Mouse (Mus musculus) hindbrain, embryonic 16.5 days (tissue): Measurements from ENCODE around the gene Iqcc. TPM values are rescaled to one million over a fixed set of nuclear protein-coding genes. Genes with fewer than 3 reads are reported as not detected.

Experiments used
- ATAC-seq: fragments of 200-750 bp; cut with Nextera tagmentation; 2 replicates; pipeline ENCODE4 v1.8.0; 2017; ENCODE audit warnings: moderate TSS enrichment, moderate library complexity
- H3K27ac ChIP-seq: fragments of 300-500 bp; sonication (generic); 2 replicates; pipeline ENCODE4 v1.5.1; 2014; ENCODE audit warnings: low read depth, mild to moderate bottlenecking, control low read depth, low read length, moderate library complexity
- H3K27me3 ChIP-seq: fragments of 300-500 bp; sonication (generic); replicated peaks from 2 replicates; pipeline ENCODE4 v1.6.1; 2014; ENCODE audit warnings: low read length; ENCODE audit not compliant: control insufficient read depth, insufficient read depth
- H3K36me3 ChIP-seq: fragments of 300-500 bp; sonication (generic); 2 replicates; pipeline ENCODE4 v1.6.1; 2014; ENCODE audit warnings: mild to moderate bottlenecking, low read length, moderate library complexity, mixed read lengths; ENCODE audit not compliant: control insufficient read depth, insufficient read depth
- H3K4me1 ChIP-seq: fragments of 300-500 bp; sonication (generic); 2 replicates; pipeline ENCODE4 v1.6.1; 2014; ENCODE audit warnings: low read depth, low read length; ENCODE audit not compliant: control insufficient read depth, insufficient read depth
- H3K4me2 ChIP-seq: fragments of 300-500 bp; sonication (generic); 2 replicates; pipeline ENCODE4 v1.6.1; 2014; ENCODE audit warnings: mild to moderate bottlenecking, low read length, control low read depth, moderate library complexity
- H3K4me3 ChIP-seq: fragments of 300-500 bp; sonication (generic); 2 replicates; pipeline ENCODE4 v1.5.1; 2014; ENCODE audit warnings: mild to moderate bottlenecking, low read length, control low read depth, moderate library complexity
- H3K9ac ChIP-seq: fragments of 300-500 bp; sonication (generic); 2 replicates; pipeline ENCODE4 v1.6.1; 2014; ENCODE audit warnings: low read depth, mild to moderate bottlenecking, control low read depth, low read length, moderate library complexity
- H3K9me3 ChIP-seq: fragments of 300-500 bp; sonication (generic); 2 replicates; pipeline ENCODE4 v1.6.1; 2014; ENCODE audit warnings: mild to moderate bottlenecking, low read length, moderate library complexity; ENCODE audit not compliant: control insufficient read depth
- WGBS: fragments of 180-500 bp; shearing (Covaris S2); extraction: QIAGEN DNeasy Blood & Tissue Kit; methylation state at CpG from one replicate; pipeline ENCODE4 v1.1.7; 2014; 5-methylcytosine and 5-hydroxymethylcytosine counted together
- polyA plus RNA-seq: library from polyadenylated mRNA; unstranded; fragments of >200 nt; fragmentation: Nextera tagmentation; extraction: Ambion mirVana; gene quantifications from 2 replicates; pipeline ENCODE4 v1.2.1, GENCODE M21; 2015

Gene Iqcc
- polyA plus RNA-seq, 1 experiment from 2014 or later: 27.6 TPM

GRCm38 (mm10) chr4:129586943-129587342, 32.0 kb downstream of the Iqcc start:
- no peak overlapping the region for H3K4me3 ChIP-seq
- no peak overlapping the region for H3K9ac ChIP-seq
- no peak for ATAC-seq
- 27% methylated on average over 1 of the region's 1 CpGs for WGBS
- peaks cover 2% of the 10 kb centered on the region; the same call in 1 of the 2 replicates for H3K27me3 ChIP-seq
- no peaks in the 10 kb centered on the region; the same call in 1 of the 2 replicates for H3K4me1 ChIP-seq
- no peak overlapping the region for H3K27ac ChIP-seq
- H3K4me2 ChIP-seq: no peak overlapping the region
- H3K36me3 ChIP-seq: peaks cover 12% of the 10 kb centered on the region
- no peaks in the 10 kb centered on the region for H3K9me3 ChIP-seq

GRCm38 (mm10) chr4:129585773-129586172, 33.1 kb downstream of the Iqcc start:
- Histone ChIP-seq H3K9ac (no peak overlapping the region), H3K4me3 (no peak overlapping the region), H3K4me2 (no peak overlapping the region; the same call in 1 of the 2 replicates), H3K4me1 (no peaks in the 10 kb centered on the region; the same call in 1 of the 2 replicates), H3K36me3 (peaks cover under 1% of the 10 kb centered on the region), H3K27ac (no peak overlapping the region), H3K9me3 (no peaks in the 10 kb centered on the region), H3K27me3 (peaks cover 2% of the 10 kb centered on the region; the same call in 1 of the 2 replicates)
- ATAC-seq: no peak
- WGBS: 87% methylated on average over 9 of the region's 9 CpGs

GRCm38 (mm10) chr4:129584884-129585608, 33.9 kb downstream of the Iqcc start:
- WGBS: 2% methylated on average over 36 of the region's 36 CpGs
- peak; percentile 65; the same call in 1 of the 2 replicates for ATAC-seq

GRCm38 (mm10) chr4:129584370-129584769, 34.5 kb downstream of the Iqcc start:
- no peak overlapping the region for H3K9ac ChIP-seq
- H3K9me3 ChIP-seq: no peaks in the 10 kb centered on the region
- WGBS: 79% methylated on average over 1 of the region's 1 CpGs
- H3K4me2 ChIP-seq: peak overlapping the region; percentile 74; the same call in 1 of the 2 replicates
- peaks cover 2% of the 10 kb centered on the region; the same call in 1 of the 2 replicates for H3K27me3 ChIP-seq
- no peak overlapping the region for H3K4me3 ChIP-seq
- no peak for ATAC-seq
- H3K4me1 ChIP-seq: no peaks in the 10 kb centered on the region; the same call in 1 of the 2 replicates
- H3K27ac ChIP-seq: no peak overlapping the region
- H3K36me3 ChIP-seq: no peaks in the 10 kb centered on the region

More at GRCm38 (mm10) chr4:129584884-129585608, 33.9 kb downstream of the Iqcc start:
- H3K9ac ChIP-seq: peak overlapping the region; percentile 59
- no peaks in the 10 kb centered on the region; the same call in 1 of the 2 replicates for H3K4me1 ChIP-seq
- peaks cover 2% of the 10 kb centered on the region; the same call in 1 of the 2 replicates for H3K27me3 ChIP-seq
- H3K4me2 ChIP-seq: peak overlapping the region; percentile 74
- peak overlapping the region; percentile 45 for H3K4me3 ChIP-seq
- H3K36me3 ChIP-seq: no peaks in the 10 kb centered on the region
- no peaks in the 10 kb centered on the region for H3K9me3 ChIP-seq
- no peak overlapping the region for H3K27ac ChIP-seq

- Histone ChIP-seq H3K27ac (no peak overlapping the region), H3K27me3 (peaks cover 2% of the 10 kb centered on the region; the same call in 1 of the 2 replicates)
- 83% methylated on average over 1 of the region's 1 CpGs for WGBS
Observed at GRCm38 (mm10) chr4:129582251-129582650, 36.6 kb downstream of the Iqcc start.

GRCm38 (mm10) chr4:129580347-129580746, 38.6 kb downstream of the Iqcc start:
- no peak overlapping the region for H3K4me2 ChIP-seq
- no peak overlapping the region for H3K27ac ChIP-seq
- WGBS: 75% methylated on average over 7 of the region's 7 CpGs
- H3K4me1 ChIP-seq: peaks cover 3% of the 10 kb centered on the region; the same call in 1 of the 2 replicates
- no peaks in the 10 kb centered on the region for H3K9me3 ChIP-seq
- H3K9ac ChIP-seq: no peak overlapping the region
- no peak for ATAC-seq
- H3K36me3 ChIP-seq: no peaks in the 10 kb centered on the region
- peaks cover 1% of the 10 kb centered on the region; the same call in 1 of the 2 replicates for H3K27me3 ChIP-seq
- H3K4me3 ChIP-seq: no peak overlapping the region

More at GRCm38 (mm10) chr4:129582251-129582650, 36.6 kb downstream of the Iqcc start:
- no peak overlapping the region for H3K4me3 ChIP-seq
- no peaks in the 10 kb centered on the region for H3K36me3 ChIP-seq
- H3K4me2 ChIP-seq: no peak overlapping the region
- H3K9ac ChIP-seq: no peak overlapping the region
- H3K4me1 ChIP-seq: no peaks in the 10 kb centered on the region; the same call in 1 of the 2 replicates
- H3K9me3 ChIP-seq: no peaks in the 10 kb centered on the region
- ATAC-seq: no peak

- H3K4me2 ChIP-seq: peak within 1 kb of the TSS; percentile 6
- no peak for ATAC-seq
- no peaks in the 10 kb centered on the region for H3K36me3 ChIP-seq
- no peak within 1 kb of the TSS for H3K9ac ChIP-seq
- no peaks in the 10 kb centered on the region for H3K27me3 ChIP-seq
- no peak within 1 kb of the TSS for H3K4me3 ChIP-seq
- peaks cover 3% of the 10 kb centered on the region; the same call in 1 of the 2 replicates for H3K4me1 ChIP-seq
- no peak within 1 kb of the TSS for H3K27ac ChIP-seq
- H3K9me3 ChIP-seq: no peaks in the 10 kb centered on the region
- WGBS: 82% methylated on average over 5 of the region's 5 CpGs
Observed at GRCm38 (mm10) chr4:129578466-129578865, 40.4 kb downstream of the Iqcc start, which contains the start of gene Fam167b. TSS of gene Fam167b (minus strand) at chr4:129578549.

- Histone ChIP-seq H3K27ac (no peak overlapping the region), H3K9ac (no peak overlapping the region), H3K4me2 (no peak overlapping the region), H3K27me3 (no peaks in the 10 kb centered on the region), H3K9me3 (no peaks in the 10 kb centered on the region), H3K4me3 (no peak overlapping the region), H3K4me1 (peaks cover 3% of the 10 kb centered on the region; the same call in 1 of the 2 replicates), H3K36me3 (no peaks in the 10 kb centered on the region)
- 79% methylated on average over 7 of the region's 7 CpGs for WGBS
- no peak for ATAC-seq
Observed at GRCm38 (mm10) chr4:129577688-129578087, 41.2 kb downstream of the Iqcc start.

- no peak overlapping the region; the same call in 1 of the 2 replicates for H3K9ac ChIP-seq
- WGBS: 27% methylated on average over 21 of the region's 21 CpGs
- ATAC-seq: no peak
- no peaks in the 10 kb centered on the region for H3K9me3 ChIP-seq
- H3K27ac ChIP-seq: no peak overlapping the region
- peak overlapping the region; percentile 6 for H3K4me2 ChIP-seq
- peaks cover 3% of the 10 kb centered on the region; the same call in 1 of the 2 replicates for H3K4me1 ChIP-seq
- no peaks in the 10 kb centered on the region for H3K36me3 ChIP-seq
- H3K4me3 ChIP-seq: no peak overlapping the region
- no peaks in the 10 kb centered on the region for H3K27me3 ChIP-seq
Observed at GRCm38 (mm10) chr4:129576863-129577491, 41.9 kb downstream of the Iqcc start.
